Mouse (Mus musculus): ENCODE results near the gene Pja2. TPM values are rescaled to one million over a fixed set of nuclear protein-coding genes. Genes with fewer than 3 reads are reported as not detected.
"Not testable (repeated sequence)": the region's sequence is repeated elsewhere in the genome, so short reads cannot be mapped to it uniquely, and the experiment has no call there.

Pja2 gene
- polyA plus RNA-seq, 1 experiment from 2014 or later = 83.6 TPM

- no peak overlapping the region for H3K9ac ChIP-seq (ENCODE audit: low read length)
- no peaks in the 10 kb centered on the region for H3K4me1 ChIP-seq (ENCODE audit: control insufficient read depth, insufficient read depth, low read length)
- DNase-seq (ENCODE audit: low spot score, missing footprints) (peak; percentile 62), ATAC-seq (ENCODE audit: low FRiP score) (no peak)
- no peak overlapping the region for H3K4me2 ChIP-seq
- no peaks in the 10 kb centered on the region for H3K9me3 ChIP-seq (ENCODE audit: control insufficient read depth, low read length)
- H3K36me3 ChIP-seq (ENCODE audit: control insufficient read depth, insufficient read depth, low read length) = peaks cover 3% of the 10 kb centered on the region; the same call in 1 of the 2 replicates
- no peak overlapping the region for H3K4me3 ChIP-seq (ENCODE audit: low read depth, low read length)
- no peaks in the 10 kb centered on the region for H3K27me3 ChIP-seq (ENCODE audit: control insufficient read depth, insufficient read depth, low read length)
- no peak overlapping the region for H3K27ac ChIP-seq (ENCODE audit: low read depth, low read length)
- WGBS = 93% methylated on average over 10 of the region's 10 CpGs
These were observed 57.2 kb downstream of the Pja2 start for GRCm38 (mm10) chr17:64274341-64275105.

- H3K9ac ChIP-seq (ENCODE audit: low read length) = no peak overlapping the region
- no peaks in the 10 kb centered on the region for H3K27me3 ChIP-seq (ENCODE audit: control insufficient read depth, insufficient read depth, low read length)
- no peak overlapping the region for H3K4me2 ChIP-seq
- H3K4me3 ChIP-seq (ENCODE audit: low read depth, low read length) = no peak overlapping the region
- 78% methylated on average over 1 of the region's 1 CpGs for WGBS
- no peaks in the 10 kb centered on the region for H3K4me1 ChIP-seq (ENCODE audit: control insufficient read depth, insufficient read depth, low read length)
- ATAC-seq (ENCODE audit: low FRiP score) = no peak
- no peaks in the 10 kb centered on the region for H3K9me3 ChIP-seq (ENCODE audit: control insufficient read depth, low read length)
- H3K36me3 ChIP-seq (ENCODE audit: control insufficient read depth, insufficient read depth, low read length) = no peaks in the 10 kb centered on the region
- DNase-seq (ENCODE audit: low spot score, missing footprints) = peak; percentile 56
- H3K27ac ChIP-seq (ENCODE audit: low read depth, low read length) = no peak overlapping the region
These were observed 71.1 kb downstream of the Pja2 start for GRCm38 (mm10) chr17:64260571-64260970.

- H3K9ac ChIP-seq (ENCODE audit: low read length) = no peak overlapping the region
- no peak overlapping the region for H3K4me2 ChIP-seq
- WGBS = 63% methylated on average over 3 of the region's 3 CpGs
- no peaks in the 10 kb centered on the region for H3K27me3 ChIP-seq (ENCODE audit: control insufficient read depth, insufficient read depth, low read length)
- H3K4me3 ChIP-seq (ENCODE audit: low read depth, low read length) = no peak overlapping the region
- H3K27ac ChIP-seq (ENCODE audit: low read depth, low read length) = no peak overlapping the region
- no peaks in the 10 kb centered on the region for H3K4me1 ChIP-seq (ENCODE audit: control insufficient read depth, insufficient read depth, low read length)
- ATAC-seq (ENCODE audit: low FRiP score) = no peak
- H3K36me3 ChIP-seq (ENCODE audit: control insufficient read depth, insufficient read depth, low read length) = no peaks in the 10 kb centered on the region
- DNase-seq (ENCODE audit: low spot score, missing footprints) = no peak
- no peaks in the 10 kb centered on the region for H3K9me3 ChIP-seq (ENCODE audit: control insufficient read depth, low read length)
These were observed 83.5 kb downstream of the Pja2 start for GRCm38 (mm10) chr17:64248246-64248645.

GRCm38 (mm10) chr17:64242898-64243297 is 88.8 kb downstream of the Pja2 start:
- Histone ChIP-seq H3K27ac (ENCODE audit: low read depth, low read length) (no peak overlapping the region), H3K4me1 (ENCODE audit: control insufficient read depth, insufficient read depth, low read length) (no peaks in the 10 kb centered on the region), H3K4me2 (no peak overlapping the region), H3K9me3 (ENCODE audit: control insufficient read depth, low read length) (no peaks in the 10 kb centered on the region), H3K36me3 (ENCODE audit: control insufficient read depth, insufficient read depth, low read length) (no peaks in the 10 kb centered on the region), H3K27me3 (ENCODE audit: control insufficient read depth, insufficient read depth, low read length) (no peaks in the 10 kb centered on the region), H3K9ac (ENCODE audit: low read length) (no peak overlapping the region), H3K4me3 (ENCODE audit: low read depth, low read length) (no peak overlapping the region)
- no peak for ATAC-seq (ENCODE audit: low FRiP score)
- 79% methylated on average over 12 of the region's 12 CpGs for WGBS
- DNase-seq (ENCODE audit: low spot score, missing footprints) = no peak

- ATAC-seq (ENCODE audit: low FRiP score) = no peak
- DNase-seq (ENCODE audit: low spot score, missing footprints) = no peak
These were observed 89.3 kb downstream of the Pja2 start for GRCm38 (mm10) chr17:64242310-64242859.

GRCm38 (mm10) chr17:64241544-64242292 is 90.0 kb downstream of the Pja2 start:
- Histone ChIP-seq H3K4me1 (ENCODE audit: control insufficient read depth, insufficient read depth, low read length) (no peaks in the 10 kb centered on the region), H3K27ac (ENCODE audit: low read depth, low read length) (no peak overlapping the region), H3K4me3 (ENCODE audit: low read depth, low read length) (no peak overlapping the region), H3K9me3 (ENCODE audit: control insufficient read depth, low read length) (no peaks in the 10 kb centered on the region), H3K9ac (ENCODE audit: low read length) (no peak overlapping the region), H3K36me3 (ENCODE audit: control insufficient read depth, insufficient read depth, low read length) (no peaks in the 10 kb centered on the region), H3K4me2 (no peak overlapping the region), H3K27me3 (ENCODE audit: control insufficient read depth, insufficient read depth, low read length) (no peaks in the 10 kb centered on the region)
- 84% methylated on average over 11 of the region's 11 CpGs for WGBS
- DNase-seq (ENCODE audit: low spot score, missing footprints) = no peak
- ATAC-seq (ENCODE audit: low FRiP score) = no peak

More at GRCm38 (mm10) chr17:64242310-64242859, 89.3 kb downstream of the Pja2 start:
- no peak overlapping the region for H3K4me3 ChIP-seq (ENCODE audit: low read depth, low read length)
- no peaks in the 10 kb centered on the region for H3K9me3 ChIP-seq (ENCODE audit: control insufficient read depth, low read length)
- WGBS = 84% methylated on average over 9 of the region's 9 CpGs
- no peak overlapping the region for H3K27ac ChIP-seq (ENCODE audit: low read depth, low read length)
- no peaks in the 10 kb centered on the region for H3K36me3 ChIP-seq (ENCODE audit: control insufficient read depth, insufficient read depth, low read length)
- no peaks in the 10 kb centered on the region for H3K4me1 ChIP-seq (ENCODE audit: control insufficient read depth, insufficient read depth, low read length)
- H3K27me3 ChIP-seq (ENCODE audit: control insufficient read depth, insufficient read depth, low read length) = no peaks in the 10 kb centered on the region
- H3K9ac ChIP-seq (ENCODE audit: low read length) = no peak overlapping the region
- H3K4me2 ChIP-seq = no peak overlapping the region

GRCm38 (mm10) chr17:64232134-64232533 is 99.6 kb downstream of the Pja2 start:
- no peak overlapping the region for H3K27ac ChIP-seq (ENCODE audit: low read depth, low read length)
- WGBS = 85% methylated on average over 4 of the region's 4 CpGs
- DNase-seq (ENCODE audit: low spot score, missing footprints) = no peak
- no peaks in the 10 kb centered on the region for H3K36me3 ChIP-seq (ENCODE audit: control insufficient read depth, insufficient read depth, low read length)
- no peaks in the 10 kb centered on the region for H3K27me3 ChIP-seq (ENCODE audit: control insufficient read depth, insufficient read depth, low read length)
- no peak overlapping the region for H3K4me2 ChIP-seq
- H3K4me3 ChIP-seq (ENCODE audit: low read depth, low read length) = no peak overlapping the region
- H3K4me1 ChIP-seq (ENCODE audit: control insufficient read depth, insufficient read depth, low read length) = no peaks in the 10 kb centered on the region
- no peak overlapping the region for H3K9ac ChIP-seq (ENCODE audit: low read length)
- no peak for ATAC-seq (ENCODE audit: low FRiP score)
- no peaks in the 10 kb centered on the region for H3K9me3 ChIP-seq (ENCODE audit: control insufficient read depth, low read length)

- H3K27ac ChIP-seq (ENCODE audit: low read depth, low read length); H3K4me2 ChIP-seq; ATAC-seq (ENCODE audit: low FRiP score); H3K4me3 ChIP-seq (ENCODE audit: low read depth, low read length); DNase-seq (ENCODE audit: low spot score, missing footprints); H3K4me1 ChIP-seq (ENCODE audit: control insufficient read depth, insufficient read depth, low read length); H3K36me3 ChIP-seq (ENCODE audit: control insufficient read depth, insufficient read depth, low read length); H3K9me3 ChIP-seq (ENCODE audit: control insufficient read depth, low read length); H3K9ac ChIP-seq (ENCODE audit: low read length); H3K27me3 ChIP-seq (ENCODE audit: control insufficient read depth, insufficient read depth, low read length): not testable (repeated sequence)
- WGBS = 93% methylated on average over 4 of the region's 4 CpGs
These were observed 100.1 kb downstream of the Pja2 start for GRCm38 (mm10) chr17:64231637-64232036.

GRCm38 (mm10) chr17:64231172-64231571 is 100.5 kb downstream of the Pja2 start:
- no peaks in the 10 kb centered on the region for H3K27me3 ChIP-seq (ENCODE audit: control insufficient read depth, insufficient read depth, low read length)
- ATAC-seq (ENCODE audit: low FRiP score) = no peak
- no peaks in the 10 kb centered on the region for H3K36me3 ChIP-seq (ENCODE audit: control insufficient read depth, insufficient read depth, low read length)
- H3K9me3 ChIP-seq (ENCODE audit: control insufficient read depth, low read length) = no peaks in the 10 kb centered on the region
- H3K4me1 ChIP-seq (ENCODE audit: control insufficient read depth, insufficient read depth, low read length) = no peaks in the 10 kb centered on the region
- H3K4me2 ChIP-seq = no peak overlapping the region
- no peak overlapping the region for H3K27ac ChIP-seq (ENCODE audit: low read depth, low read length)
- H3K4me3 ChIP-seq (ENCODE audit: low read depth, low read length) = no peak overlapping the region
- H3K9ac ChIP-seq (ENCODE audit: low read length) = no peak overlapping the region
- 78% methylated on average over 8 of the region's 8 CpGs for WGBS
- no peak for DNase-seq (ENCODE audit: low spot score, missing footprints)

Data from midbrain, embryonic 11.5 days (tissue).